Mouse (Mus musculus) heart, postnatal 4 days (tissue): ENCODE data around the gene Syngr1. TPM values are rescaled to one million over a fixed set of nuclear protein-coding genes. Genes with fewer than 3 reads are reported as not detected.

Experiments used
- DNase-seq: peaks from one replicate; pipeline ENCODE4 v3.0.0; 2021
- total RNA-seq, 2 experiments: library from RNA; stranded (reverse); gene quantifications; 2 replicates each; pipeline ENCODE4 v1.2.3; 2021

Gene Syngr1
- total RNA-seq, 2 experiments from 2014 or later = 73.4 to 86.0 TPM

GRCm38 (mm10) chr15:80090741-80091120 lies 403 bp upstream of the Syngr1 start:
- DNase-seq = no peak

GRCm38 (mm10) chr15:80092041-80092441 lies 907 bp downstream of the Syngr1 start:
- no peak for DNase-seq

DNA sequence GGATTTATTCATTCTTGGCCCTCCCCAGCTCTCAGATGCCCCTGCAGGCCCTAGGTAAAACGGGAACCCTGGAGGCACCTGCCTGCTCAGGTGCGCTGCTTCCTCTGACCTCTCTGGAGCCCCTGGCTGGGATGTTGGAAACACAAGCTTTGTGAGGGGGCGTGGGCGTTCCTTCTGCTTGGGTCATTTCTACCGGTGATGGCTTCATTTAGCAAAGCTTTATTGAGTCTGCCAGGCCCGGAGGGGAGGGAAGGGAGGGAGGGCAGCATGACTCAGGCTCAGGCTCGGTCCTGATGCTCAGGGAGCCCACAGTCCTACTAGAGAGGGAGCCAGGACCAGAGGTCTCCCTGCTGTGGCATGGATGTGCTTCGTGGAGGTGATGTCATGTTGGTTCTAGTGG lies 1.5 kb downstream of the Syngr1 start:
- no peak for DNase-seq

- no peak for DNase-seq
These were observed 3.1 kb downstream of the Syngr1 start for GRCm38 (mm10) chr15:80094201-80094600.

DNA sequence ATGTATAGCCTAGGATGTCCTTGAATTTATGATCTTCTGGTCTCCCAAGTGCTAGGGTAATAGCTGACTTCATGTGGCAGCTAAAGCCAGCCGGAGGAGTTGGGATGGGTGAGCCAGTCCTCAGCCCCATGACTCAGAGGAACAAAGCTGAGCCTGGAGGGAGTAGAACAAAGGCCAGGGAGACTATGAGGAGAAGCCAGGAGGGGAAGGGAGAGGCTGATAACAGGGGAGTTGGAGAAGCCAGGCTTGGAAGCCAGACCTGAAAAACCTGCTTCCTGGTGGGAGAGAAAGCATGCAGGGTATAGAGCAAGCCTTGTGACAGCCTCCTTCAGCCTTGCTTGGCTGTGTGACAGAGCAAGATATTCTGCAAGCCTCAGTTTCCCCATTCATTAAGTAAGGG lies 4.5 kb downstream of the Syngr1 start:
- no peak for DNase-seq

DNA sequence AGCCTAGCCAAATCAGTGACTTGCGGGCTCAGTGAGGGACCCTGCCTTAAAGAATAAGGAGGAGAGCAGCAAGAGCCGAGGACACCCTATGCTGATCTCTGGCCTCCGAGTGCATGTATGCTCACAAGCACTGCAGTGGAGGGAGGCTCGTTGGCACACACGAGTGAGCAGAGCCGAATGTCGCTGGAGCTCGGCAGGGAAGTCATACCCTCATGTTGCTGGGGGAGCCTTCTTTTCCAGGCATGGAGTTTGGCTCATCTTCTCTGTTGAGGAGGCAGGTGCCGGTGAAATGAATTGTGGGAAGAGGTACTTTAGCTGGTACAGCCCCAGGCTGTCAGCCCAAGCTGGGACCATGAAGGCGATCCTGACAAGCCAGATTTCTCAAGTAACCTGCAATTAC lies 5.3 kb downstream of the Syngr1 start:
- DNase-seq = no peak

- peak; percentile 66 for DNase-seq
These were observed 6.1 kb downstream of the Syngr1 start for GRCm38 (mm10) chr15:80096946-80097881.

GRCm38 (mm10) chr15:80097999-80098461 lies 6.9 kb downstream of the Syngr1 start:
- DNase-seq = no peak

- no peak for DNase-seq
These were observed 7.7 kb downstream of the Syngr1 start for GRCm38 (mm10) chr15:80098809-80099208.

- DNase-seq = no peak
These were observed 8.3 kb downstream of the Syngr1 start for GRCm38 (mm10) chr15:80099477-80099876.

- no peak for DNase-seq
These were observed 9.1 kb downstream of the Syngr1 start for GRCm38 (mm10) chr15:80100196-80100595.

- no peak for DNase-seq
These were observed 9.7 kb downstream of the Syngr1 start for GRCm38 (mm10) chr15:80100871-80101270.

- DNase-seq = no peak
These were observed 10.4 kb downstream of the Syngr1 start for GRCm38 (mm10) chr15:80101503-80101902.

DNA sequence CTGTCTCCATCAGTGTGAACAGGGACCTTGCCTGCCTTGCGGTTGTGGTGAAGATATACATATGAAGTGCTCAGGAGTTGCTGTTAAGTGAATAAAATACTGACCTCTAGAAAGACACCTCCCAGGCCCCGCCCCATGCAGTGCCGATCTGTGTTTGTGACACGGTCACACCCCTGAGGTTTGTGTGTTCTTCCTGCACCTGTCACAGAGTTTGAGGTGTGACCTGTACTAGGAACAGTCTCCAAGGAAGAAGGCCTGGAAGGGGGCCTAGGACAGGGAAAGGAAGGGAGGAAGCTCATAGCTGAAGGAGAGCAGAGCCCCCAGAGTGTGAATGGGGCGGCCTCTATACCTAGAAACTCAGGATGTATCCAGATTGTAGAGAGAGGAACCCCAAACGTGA lies 11.4 kb downstream of the Syngr1 start:
- no peak for DNase-seq

DNA sequence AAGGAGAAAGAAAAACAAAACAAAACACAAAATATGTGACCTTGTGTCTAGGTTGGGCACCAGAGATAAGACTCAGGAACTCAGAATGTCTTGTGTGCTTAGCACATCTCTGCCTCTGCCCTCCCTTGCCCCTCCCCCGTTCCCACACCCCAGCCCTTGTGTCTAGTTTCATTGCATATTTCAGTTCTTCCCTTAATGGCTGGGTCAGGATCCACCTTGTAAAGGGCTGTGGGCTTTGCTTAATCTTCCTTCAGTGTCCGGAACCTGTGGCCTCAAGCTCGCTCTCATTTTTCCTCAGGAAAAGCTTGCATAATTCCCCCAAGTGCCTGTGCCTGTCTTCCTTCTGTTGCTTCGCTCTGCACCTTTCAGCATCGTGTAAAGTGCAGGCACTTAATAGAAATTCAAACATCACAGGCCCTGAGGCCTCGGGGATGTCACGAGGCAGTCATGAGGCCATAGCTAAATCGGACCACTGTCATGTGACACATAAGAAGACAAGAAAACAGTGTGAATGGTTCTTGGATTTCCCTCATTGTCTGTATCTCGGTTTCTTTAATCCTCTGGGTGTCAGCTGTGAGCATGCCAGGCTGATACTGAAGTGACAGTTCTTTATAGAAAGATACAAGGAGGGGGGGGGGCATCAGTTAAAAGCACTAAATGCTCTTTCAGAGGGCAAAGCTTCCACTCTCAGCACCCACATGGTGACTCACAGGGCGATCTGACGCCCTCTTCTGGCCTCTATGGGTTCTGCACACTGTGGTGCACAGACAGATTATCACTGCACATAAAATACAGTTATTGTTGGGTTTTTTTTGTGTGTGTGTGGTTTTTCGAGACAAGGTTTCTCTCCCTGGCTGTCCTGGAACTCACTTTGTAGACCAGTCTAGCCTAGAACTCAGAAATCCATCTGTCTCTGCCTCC lies 14.6 kb downstream of the Syngr1 start:
- no peak for DNase-seq

- DNase-seq = no peak
These were observed 16.0 kb downstream of the Syngr1 start for GRCm38 (mm10) chr15:80107143-80107542.

DNA sequence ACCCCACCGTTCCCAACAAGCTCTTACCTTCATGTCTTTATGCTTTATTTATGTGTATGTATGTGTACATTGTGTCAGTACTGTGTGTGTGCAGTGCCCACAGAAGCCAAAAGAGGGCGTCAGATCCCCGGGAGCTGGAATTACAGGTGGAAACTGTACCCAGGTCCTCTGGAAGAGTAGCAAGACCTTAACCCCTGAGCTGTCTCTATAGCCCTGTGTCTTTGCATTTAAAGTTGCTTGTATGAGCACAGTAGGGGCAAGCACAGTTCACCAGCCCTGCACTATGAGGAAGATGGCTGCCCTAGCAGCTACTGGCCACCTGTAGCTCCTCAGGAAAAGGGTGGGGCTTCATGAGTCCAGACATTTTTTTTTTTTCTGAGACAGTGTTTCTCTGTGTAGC lies 16.4 kb downstream of the Syngr1 start:
- DNase-seq = no peak

DNA sequence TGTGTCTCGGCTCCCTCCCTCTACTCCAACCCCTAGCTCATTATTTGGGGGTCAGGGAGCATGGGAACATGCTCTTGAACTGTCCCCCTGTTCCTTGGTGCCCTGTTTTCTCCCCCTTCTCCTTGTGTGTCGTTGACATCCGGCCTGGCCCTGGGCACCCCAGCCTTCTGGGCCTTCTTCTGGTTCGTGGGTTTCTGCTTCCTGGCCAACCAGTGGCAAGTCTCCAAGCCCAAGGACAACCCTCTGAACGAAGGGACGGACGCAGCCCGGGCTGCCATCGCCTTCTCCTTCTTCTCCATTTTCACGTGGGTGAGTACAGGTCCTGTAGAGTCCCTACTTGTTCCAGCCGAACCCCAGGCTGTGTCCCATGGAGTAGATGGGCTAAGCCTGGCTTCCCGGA lies 20.3 kb downstream of the Syngr1 start:
- no peak for DNase-seq

DNA sequence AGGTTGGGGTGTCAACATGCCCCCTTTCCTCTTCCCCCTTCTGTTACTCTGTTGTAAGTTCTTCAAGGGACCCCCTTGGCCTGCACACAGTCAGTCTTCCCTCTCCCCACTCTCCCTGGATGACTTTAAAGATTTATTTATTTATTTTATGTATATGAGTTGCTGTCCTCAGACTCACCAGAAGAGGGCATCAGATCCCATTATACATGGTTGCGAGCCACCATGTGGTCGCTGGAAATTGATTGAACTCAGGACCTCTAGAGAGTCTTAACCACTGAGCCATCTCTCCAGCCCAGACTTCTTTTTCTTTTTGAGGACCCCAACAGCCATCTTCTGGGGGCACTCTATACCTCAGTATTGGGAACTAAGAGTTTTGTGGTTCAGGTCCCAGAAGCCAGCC lies 21.4 kb downstream of the Syngr1 start:
- DNase-seq = no peak

DNA sequence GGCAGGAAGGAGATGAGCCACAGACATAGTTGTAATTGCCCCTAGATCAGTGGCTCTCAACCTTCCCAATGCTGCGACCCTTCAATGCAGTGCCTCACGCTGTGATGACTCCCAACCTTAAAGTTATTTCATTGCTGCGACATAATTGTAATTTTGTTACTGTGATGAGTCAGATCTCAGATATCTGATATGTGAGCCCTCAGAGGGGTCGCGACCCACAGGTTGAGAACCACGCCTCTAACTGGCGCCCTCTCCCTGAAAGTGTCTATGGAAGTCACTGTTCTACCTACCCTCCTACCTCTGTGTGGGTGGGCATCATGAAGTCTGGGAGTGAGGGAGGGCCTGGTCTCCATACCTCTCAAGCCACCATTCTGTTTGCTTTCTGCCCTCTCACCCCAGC lies 23.3 kb downstream of the Syngr1 start:
- no peak for DNase-seq

DNA sequence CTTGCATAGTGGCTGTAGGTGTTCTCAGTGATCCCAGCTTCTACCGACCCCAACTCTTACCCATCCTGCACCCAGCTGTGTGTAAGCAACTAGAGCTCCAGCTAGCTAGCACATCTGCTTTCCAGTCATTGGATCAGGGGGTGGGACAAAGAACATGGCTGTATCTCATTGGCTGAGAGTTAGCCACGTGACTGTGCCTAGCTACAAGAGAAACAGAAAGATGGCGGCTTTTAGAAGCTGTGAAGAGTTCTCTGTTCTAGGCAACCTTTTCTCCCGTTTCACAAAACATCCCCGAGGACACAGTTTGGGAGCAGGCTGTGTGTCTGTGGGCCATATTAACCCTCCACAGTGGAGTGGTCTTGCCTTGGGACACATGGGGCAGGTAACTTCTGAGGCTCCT lies 24.1 kb downstream of the Syngr1 start:
- DNase-seq = no peak

DNA sequence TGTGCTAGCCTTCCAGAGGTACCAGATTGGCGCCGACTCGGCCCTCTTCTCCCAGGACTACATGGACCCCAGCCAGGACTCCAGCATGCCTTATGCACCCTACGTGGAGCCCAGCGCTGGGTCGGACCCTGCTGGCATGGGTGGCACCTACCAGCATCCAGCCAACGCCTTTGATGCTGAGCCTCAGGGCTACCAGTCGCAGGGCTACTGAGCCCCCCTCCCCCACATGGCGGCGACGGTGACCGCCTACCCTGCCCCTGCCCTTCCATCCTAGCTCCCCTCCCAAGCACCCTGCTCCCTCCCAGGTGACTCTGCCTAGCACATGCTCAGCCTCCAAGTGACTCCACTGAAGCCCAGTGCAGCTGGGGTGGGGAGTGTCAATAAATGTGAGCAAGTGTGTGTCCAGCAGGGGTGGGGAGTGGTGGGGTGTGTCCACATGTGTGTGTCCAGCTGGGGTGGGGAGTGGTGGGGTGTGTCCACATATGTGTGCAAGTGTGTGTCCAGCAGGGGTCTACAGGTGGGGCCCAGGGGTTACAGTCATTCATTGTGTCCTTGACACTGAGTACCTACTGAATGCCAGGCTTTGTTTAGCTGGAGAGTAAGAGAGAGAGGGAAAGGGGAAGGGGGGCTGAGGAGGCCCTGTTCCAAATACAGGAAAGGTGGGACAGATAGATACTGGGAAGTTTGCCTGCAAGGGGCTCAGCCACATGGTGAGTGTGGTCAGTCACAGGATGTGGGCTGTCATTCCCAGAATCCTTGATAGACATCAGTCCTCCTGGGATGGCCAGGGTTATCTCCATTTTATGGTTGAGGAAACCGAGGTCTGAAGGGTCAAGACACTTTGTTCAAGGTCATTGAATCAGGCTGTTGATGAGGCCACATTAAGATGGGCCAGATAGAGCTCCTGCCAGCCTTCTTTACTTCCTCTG lies 25.0 kb downstream of the Syngr1 start:
- DNase-seq = no peak
